Mouse (Mus musculus): ENCODE results near the gene Clba1. TPM values are rescaled to one million over a fixed set of nuclear protein-coding genes. Genes with fewer than 3 reads are reported as not detected.

The Clba1 gene
- total RNA-seq, 4 experiments from 2014 or later: 1.8 to 4.3 (median 2.4) TPM

GRCm38 (mm10) chr12:112794998-112795397, 13.7 kb upstream of the Clba1 start:
- no peak for DNase-seq (ENCODE audit: low spot score)

DNA sequence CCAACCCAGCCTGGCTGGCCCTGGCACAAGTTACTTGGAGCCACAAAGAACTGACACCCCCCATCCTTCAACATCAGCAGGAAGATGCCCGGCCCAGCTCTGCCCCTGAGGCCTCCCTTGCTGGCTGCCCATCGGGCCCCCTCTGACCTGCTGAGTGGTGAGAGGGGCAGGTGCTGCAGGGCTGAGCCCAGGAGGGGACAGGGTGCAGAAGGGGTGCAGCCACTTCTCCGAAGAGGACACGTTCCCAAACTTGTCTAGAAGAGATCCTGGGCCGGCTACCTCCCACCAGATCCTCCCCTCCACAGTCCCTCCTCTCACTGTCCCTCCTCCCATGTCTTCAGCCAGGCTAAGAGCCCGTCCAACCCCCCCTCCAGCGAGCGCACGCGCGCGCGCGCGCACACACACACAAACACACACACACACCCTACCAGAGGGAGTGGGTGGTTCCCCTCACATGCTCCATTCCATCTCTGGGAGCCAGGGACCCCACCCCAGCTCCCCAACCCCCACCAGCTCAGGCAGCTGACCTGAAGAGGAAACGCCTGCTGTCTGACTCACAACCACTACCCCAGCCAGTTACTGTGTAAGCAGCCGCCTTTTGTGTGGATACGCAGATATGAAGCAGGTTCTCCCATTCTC, 13.2 kb upstream of the Clba1 start:
- peak; percentile 55 for DNase-seq (ENCODE audit: low spot score)

- DNase-seq (ENCODE audit: low spot score): no peak
These were observed 11.9 kb upstream of the Clba1 start for GRCm38 (mm10) chr12:112796551-112797510.

- no peak for DNase-seq (ENCODE audit: low spot score)
These were observed 10.9 kb upstream of the Clba1 start for GRCm38 (mm10) chr12:112797672-112798331.

DNA sequence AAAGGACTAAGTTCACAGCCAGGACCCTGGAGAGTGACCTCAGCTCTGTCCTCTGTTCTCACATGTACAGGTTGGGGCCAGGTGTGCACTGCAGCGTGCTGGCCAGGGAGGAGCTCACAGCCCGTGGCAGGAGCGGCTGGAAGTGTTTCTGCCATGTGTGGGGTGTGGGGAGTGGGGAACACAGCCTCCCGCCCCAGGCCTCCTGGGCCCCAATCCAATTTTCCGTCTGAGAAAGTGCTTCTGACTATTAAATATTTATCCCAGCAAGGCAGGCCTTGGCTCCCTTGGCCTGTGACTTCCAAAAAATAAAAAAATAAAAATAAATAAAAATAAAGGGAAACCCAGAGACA, 10.4 kb upstream of the Clba1 start:
- DNase-seq (ENCODE audit: low spot score): no peak

DNA sequence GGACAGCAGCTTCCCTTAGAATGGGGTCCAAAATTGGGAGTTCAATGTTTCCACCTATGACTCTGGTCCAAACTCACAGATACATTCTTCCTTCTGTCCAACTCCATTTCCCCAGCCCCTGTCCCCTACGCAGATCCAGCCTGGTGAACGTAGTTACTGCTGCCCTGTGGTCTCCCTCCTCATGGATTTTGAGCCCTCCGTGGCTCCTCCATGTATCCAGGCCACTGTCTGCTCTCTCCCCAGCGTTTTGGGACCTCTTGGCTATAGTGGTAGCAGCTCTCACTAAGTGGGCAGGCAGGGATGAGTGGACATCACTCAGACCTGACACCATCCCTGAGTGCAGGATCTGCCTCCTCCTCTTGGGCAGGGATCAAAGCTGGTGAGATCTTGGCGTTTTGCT, 10.0 kb upstream of the Clba1 start:
- no peak for DNase-seq (ENCODE audit: low spot score)

DNA sequence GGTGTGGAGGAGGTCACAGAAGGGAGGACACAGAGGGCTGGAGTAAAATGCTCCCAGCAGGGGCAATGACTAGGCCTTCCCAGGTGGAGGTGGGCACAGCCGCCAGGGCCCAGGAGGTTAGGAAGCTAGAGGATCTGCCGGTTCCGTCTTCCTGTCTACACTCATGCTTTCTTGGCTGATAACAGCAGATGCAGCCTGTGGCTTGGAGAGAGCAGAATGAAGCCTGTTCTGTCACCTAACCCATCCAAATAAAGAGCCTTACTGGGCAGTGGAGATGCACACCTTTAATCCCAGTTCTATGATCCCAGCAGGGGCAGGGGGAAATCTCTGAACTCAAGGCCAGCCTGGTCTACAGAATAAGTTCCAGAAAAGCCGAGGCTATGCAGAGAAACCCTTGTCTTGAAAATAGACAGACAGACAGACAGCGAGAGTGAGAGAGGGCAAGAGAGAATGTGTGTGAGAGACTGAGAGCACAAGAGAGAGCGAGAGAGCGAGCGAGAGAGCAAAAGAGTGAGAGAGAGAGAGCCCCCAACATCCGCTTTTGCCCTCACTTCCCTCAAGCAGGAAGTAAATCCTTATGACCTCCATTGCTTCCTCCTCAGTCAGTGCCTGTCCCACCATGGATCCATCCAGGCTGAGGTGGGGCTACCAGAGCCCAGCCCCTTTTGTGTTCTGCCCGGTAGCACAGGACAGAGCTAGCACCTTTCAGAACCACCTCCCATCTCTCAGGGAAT, 9.3 kb upstream of the Clba1 start:
- DNase-seq (ENCODE audit: low spot score): no peak

- no peak for DNase-seq (ENCODE audit: low spot score)
These were observed 8.3 kb upstream of the Clba1 start for GRCm38 (mm10) chr12:112800476-112800875.

DNA sequence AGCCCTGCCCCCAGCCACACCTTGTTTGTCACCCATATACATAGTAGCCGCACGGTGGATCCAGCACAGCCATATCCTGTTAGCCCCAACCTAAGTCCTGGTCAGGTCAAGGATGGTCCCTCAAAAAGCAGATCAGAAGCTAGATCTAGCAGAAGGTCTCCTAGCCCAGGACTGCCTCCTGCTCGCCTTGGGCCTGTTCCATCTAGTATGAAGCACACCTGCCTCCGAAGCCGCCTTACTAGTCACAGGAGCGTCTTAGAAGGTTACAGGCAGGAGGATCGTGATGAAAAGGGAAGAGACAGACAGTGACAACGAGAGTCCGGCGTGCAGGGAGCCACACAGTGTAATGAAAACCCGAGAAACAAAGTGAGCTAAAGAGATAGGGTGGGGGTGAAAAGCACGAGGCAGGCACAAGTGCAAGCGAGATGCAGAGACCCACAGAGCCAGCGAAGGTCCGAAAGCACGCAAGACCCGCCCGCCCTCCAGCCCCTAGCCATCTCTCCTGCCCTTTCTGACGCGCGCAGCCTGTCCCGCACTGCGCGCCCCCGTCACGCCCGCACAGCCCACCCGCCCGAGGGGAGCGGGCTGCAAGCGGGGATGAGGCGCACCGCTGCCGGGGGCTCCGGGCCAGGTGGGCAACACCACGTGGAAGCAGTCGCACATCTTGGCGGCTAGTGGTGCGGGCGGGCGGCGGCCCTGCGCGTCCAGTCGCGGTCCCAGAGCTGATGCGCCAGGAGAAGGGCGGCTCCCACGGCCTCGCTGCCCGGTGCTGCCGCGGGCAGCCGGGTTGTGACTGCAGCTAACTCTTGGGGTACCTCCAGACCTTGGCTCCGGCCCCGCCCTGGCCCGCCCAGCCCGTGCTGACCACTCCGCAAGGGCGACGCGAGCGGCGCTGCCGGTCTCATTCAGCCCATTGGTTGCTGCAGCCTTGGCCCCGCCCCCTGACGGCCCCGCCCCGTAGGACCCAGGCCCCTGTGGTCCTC, 6.6 kb upstream of the Clba1 start, which contains the start of gene Ahnak2:
Ahnak2 (minus strand) TSS at position 794 of the 983 bp plus-strand sequence.
- no peak for DNase-seq (ENCODE audit: low spot score)

DNA sequence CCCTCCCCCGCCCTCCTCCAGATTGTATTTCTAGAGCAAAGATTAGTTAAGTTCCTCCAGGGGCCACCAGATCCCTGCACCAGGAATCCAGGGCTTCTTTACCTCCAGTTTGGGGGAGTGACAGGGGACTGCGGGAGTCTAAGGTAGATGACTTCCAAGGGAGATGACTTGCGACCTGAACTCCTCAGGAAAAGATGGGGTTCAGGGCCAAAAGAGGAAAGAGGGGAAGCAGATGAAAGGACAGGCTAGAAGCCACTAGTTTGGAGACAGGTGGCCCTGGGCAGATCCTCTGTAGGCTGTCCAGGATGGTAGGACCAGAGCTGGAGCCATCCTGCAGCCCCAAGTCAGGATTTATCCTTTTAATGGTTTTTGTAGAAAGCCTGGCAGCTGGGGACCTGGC, 5.8 kb upstream of the Clba1 start:
- no peak for DNase-seq (ENCODE audit: low spot score)

DNA sequence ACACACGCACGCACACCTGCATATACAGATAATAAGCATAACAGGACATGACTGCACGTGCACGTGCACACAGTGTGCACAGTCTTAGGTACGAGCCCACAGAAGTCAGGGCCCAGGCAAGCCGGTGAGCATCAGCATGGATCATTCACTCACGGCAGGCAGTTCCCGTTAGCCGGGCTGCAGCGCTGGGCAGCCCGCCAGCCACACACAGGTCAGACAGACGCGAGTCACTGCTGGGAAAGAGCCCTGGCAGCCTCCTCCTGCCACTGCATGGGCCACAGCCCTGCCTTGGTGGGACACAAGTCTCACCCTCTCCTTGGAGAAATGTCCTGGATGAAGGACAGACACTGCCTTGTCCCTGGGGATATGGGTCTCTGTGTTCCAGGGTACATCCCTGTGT, 4.7 kb upstream of the Clba1 start:
- no peak for DNase-seq (ENCODE audit: low spot score)

GRCm38 (mm10) chr12:112806044-112806443, 2.7 kb upstream of the Clba1 start:
- DNase-seq (ENCODE audit: low spot score): no peak

GRCm38 (mm10) chr12:112807796-112808195, 941 bp upstream of the Clba1 start:
- no peak for DNase-seq (ENCODE audit: low spot score)

GRCm38 (mm10) chr12:112808212-112808586, 538 bp upstream of the Clba1 start:
- DNase-seq (ENCODE audit: low spot score): no peak

DNA sequence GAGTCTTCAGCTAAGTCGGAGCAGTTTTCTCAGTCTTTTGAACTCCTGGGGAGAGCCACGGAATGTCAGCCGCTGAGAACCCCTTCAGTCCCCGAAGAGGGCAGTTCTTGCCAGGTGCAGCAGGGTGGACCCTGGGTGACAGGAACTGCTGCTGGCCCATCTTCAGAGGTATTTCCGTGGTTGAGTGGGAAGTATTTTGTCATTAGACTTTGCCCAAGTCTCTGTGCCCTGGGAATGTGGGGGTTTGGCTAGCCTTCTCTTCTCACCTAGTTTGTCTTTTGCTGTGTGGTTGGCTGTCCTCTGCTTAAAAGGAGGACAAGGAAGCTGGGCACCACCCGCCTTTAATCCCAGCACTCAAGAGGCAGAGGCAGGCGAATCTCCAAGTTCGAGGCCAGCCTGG, 904 bp downstream of the Clba1 start:
- no peak for DNase-seq (ENCODE audit: low spot score)

DNA sequence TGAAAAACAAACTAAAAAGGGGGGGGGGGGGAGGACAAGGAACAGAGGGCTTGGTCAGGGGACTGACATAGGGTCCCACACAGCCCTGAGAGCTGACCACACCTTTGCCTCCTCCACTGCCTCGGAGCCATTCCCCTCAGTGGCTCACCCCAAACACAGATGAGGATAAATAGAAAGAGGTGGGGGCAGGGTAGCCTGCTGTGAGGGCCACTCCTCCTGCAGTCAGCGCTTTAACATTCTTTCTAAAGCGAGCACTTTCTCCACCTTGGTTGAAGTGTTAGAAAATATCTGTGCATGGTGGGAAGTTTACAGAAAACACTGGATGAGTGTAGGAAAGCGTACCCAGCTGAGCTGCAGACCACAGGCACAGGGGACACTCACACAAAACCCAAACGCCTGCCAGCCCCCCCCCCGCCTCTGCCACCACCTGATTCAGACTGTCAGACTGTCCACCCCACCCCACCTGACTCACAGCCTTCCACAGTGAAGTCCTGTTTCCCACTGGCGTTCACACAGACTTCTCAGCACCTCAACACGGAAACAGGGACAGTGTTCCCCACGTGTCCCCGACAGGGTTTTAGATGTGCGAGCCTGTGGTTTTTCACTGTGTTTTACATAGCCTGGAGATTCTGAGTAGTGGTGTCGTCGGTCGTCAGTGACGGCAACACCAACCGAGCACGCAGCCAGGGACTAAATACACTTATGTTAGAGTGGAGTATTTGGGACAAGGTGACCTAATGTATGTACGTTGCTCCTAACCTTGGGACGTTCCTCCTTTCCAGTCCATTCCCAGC, 1.6 kb downstream of the Clba1 start:
- no peak for DNase-seq (ENCODE audit: low spot score)

DNA sequence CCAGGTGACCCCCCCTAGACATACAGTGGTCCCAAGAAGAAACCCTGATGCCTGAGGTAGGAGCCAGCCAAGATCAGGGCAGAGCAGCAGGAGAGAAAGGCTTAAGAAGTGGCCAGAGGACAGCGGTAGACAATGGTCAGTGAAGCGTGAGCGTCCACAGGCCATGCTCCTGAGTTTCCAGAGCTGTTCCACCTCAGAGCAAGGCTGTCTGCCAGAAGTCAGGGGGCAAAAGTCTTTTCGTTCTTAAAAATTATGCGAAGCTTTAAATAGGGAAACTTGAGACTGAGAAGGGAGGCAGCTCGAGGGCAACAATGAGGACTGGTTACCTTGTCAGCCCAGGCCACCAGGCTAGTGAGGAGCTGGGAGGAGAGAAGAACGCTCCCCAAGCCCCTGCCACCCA, 4.6 kb downstream of the Clba1 start:
- no peak for DNase-seq (ENCODE audit: low spot score)

DNA sequence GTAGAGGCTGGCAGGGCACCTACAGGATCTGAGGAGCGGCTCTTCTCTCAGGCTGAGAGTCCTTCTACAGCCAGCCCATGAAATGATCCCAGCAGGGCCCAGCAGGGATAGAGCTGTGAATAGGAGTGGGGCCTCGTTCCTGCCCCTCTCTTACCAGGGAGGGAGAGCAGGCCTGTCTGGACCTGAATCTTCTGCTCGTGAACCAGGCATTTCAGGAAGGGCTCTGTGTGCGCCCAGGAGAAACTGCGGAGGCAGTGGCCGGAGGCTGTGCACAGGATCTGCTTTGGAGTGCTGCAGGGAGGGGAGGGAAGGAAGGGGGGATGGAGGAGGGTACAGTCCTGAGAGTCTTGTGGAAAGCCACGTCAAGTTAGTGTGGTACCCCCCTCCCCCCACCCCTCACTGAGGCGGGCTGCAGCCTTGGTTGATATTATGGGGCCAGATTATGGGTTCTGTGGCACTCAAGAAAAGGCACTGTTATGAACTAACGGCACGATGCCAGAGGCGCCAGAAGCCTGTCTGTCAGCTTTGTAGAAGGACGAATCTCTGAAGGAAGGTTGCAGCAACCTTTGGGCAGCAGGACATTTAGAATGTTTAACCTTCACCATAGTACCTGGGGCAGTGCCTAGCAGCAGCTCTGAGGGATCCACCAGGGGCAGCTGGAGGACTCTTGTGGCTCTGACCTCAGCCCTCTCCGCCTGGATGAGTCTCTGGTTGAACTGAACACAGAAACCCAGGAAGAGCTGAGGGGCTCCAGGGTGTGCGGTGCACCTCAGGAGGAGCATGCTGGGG, 6.1 kb downstream of the Clba1 start:
- no peak for DNase-seq (ENCODE audit: low spot score)

DNA sequence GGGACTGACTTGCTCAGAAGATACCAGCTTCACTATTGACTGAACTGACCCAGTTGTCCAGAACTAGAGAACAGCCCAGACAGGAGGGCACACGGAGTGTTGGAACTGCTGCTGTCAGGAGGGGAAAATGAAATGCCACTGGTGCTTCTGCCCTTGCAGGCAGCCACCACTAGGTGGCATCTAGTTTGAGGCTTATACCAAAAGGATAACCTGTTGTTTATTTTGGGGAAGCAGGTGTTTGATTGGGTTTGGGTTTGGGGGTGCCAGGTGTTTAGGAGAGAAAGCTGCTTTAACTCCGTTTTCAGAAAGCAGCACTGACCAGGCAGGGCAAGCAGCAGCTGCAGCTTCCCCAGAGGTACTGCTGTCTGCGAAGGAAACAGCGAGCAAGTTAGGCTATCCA, 7.6 kb downstream of the Clba1 start:
- no peak for DNase-seq (ENCODE audit: low spot score)

All from heart, adult 8-10 months (tissue).